Mouse (Mus musculus): ENCODE data around the gene Abhd4. TPM values are rescaled to one million over a fixed set of nuclear protein-coding genes. Genes with fewer than 3 reads are reported as not detected.

Abhd4 gene
- polyA plus RNA-seq, 1 experiment = 75.8 TPM

DNA sequence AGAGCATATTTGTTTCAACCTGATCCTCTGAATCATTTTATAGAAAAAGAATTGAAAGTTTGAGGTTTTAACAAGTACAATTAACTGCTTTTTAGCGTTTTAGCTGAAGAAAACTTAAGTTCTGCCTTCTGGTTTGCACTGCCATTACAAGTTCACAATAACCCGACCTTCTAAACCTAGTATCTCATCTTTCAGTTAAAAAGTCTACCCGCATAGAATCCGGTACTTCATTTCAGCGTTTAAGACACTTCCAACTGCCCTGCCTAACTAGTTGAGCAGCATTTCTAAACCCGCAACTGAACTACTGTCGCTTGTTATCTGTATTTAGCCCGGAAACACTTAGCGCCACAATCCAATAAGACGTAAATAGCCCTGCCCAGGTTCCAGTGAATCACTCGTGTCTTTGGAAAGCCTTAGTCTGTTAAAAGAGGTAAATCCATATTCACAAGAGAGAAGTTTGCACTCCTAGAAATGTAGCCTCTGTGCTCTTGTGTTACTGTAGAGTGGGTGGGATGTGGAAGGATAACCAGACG is 748 bp downstream of the Abhd4 start:
- peaks cover 13% of the 10 kb centered on the region for H3K4me1 ChIP-seq (ENCODE audit: control insufficient read depth, insufficient read depth, low read length)
- no peak for DNase-seq
- peak overlapping the region; percentile 86; the same call in 1 of the 2 replicates for H3K4me3 ChIP-seq (ENCODE audit: insufficient read depth, low read depth, low read length)
- no peak for TF ChIP-seq CTCF (conservative IDR thresholded peaks at IDR 0.05; ENCODE audit: insufficient read depth, insufficient read length, low read depth, low read length)
- TF ChIP-seq POLR2A (IDR thresholded peaks at IDR 0.05; ENCODE audit: low read depth, low read length) = no peak
- no peaks in the 10 kb centered on the region for H3K27me3 ChIP-seq (replicated peaks; ENCODE audit: control insufficient read depth, insufficient read depth, low read length)
- no peak overlapping the region for H3K27ac ChIP-seq (ENCODE audit: insufficient read depth, low read depth, low read length)
- 59% methylated on average over 12 of the region's 12 CpGs for WGBS
- no peaks in the 10 kb centered on the region for H3K36me3 ChIP-seq (ENCODE audit: control insufficient read depth, insufficient read depth, low read length)

GRCm38 (mm10) chr14:54258131-54258670 is 4.2 kb downstream of the Abhd4 start:
- H3K36me3 ChIP-seq (ENCODE audit: control insufficient read depth, insufficient read depth, low read length) = no peaks in the 10 kb centered on the region
- 71% methylated on average over 7 of the region's 7 CpGs for WGBS
- H3K27me3 ChIP-seq (replicated peaks; ENCODE audit: control insufficient read depth, insufficient read depth, low read length) = no peaks in the 10 kb centered on the region
- no peak for DNase-seq
- TF ChIP-seq POLR2A (IDR thresholded peaks at IDR 0.05; ENCODE audit: low read depth, low read length) (no peak), CTCF (conservative IDR thresholded peaks at IDR 0.05; ENCODE audit: insufficient read depth, insufficient read length, low read depth, low read length) (no peak)
- H3K4me1 ChIP-seq (ENCODE audit: control insufficient read depth, insufficient read depth, low read length) = peaks cover 13% of the 10 kb centered on the region
- H3K27ac ChIP-seq (ENCODE audit: insufficient read depth, low read depth, low read length) = no peak overlapping the region
- no peak overlapping the region for H3K4me3 ChIP-seq (ENCODE audit: insufficient read depth, low read depth, low read length)

DNA sequence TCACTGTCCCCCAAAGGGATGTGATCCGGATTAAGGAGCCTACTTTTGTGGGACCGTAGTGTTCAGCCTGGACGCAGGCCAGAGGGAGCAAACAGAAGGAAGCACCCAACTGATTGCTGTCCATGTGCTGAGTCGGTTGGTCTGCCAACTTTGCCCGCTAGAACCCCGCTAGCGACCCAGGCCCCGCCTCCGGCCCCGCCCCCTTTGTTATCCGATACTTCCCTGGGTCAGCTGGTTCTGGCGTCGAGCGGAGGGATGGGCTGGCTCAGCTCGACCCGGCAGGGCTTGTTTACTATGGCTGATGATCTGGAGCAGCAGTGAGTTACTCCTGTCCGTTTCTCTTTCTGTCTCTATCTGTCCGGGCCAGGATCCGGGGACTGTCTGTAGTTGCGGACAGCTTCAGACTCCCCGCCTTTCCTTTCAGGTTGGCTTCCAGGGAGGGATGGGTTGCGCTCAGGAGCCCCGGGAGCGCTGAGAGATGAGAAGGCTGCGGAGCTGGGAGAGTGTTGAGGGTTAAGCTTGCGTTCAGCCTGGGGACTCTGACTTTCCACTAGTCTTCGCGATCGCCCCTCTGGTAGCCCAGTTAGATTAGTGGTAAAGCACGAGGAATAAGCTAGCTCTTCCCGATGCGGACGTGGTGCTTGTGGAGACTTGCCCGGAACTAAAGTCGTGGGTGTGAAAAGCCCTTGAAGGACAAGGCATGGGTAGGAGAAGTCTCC is 5.2 kb downstream of the Abhd4 start:
- 1% methylated on average over 35 of the region's 35 CpGs for WGBS
- no peaks in the 10 kb centered on the region for H3K27me3 ChIP-seq (replicated peaks; ENCODE audit: control insufficient read depth, insufficient read depth, low read length)
- H3K27ac ChIP-seq (ENCODE audit: insufficient read depth, low read depth, low read length) = peak overlapping the region; percentile 53; the same call in 1 of the 2 replicates
- no peaks in the 10 kb centered on the region for H3K36me3 ChIP-seq (ENCODE audit: control insufficient read depth, insufficient read depth, low read length)
- TF ChIP-seq CTCF (conservative IDR thresholded peaks at IDR 0.05; ENCODE audit: insufficient read depth, insufficient read length, low read depth, low read length) (no peak), POLR2A (IDR thresholded peaks at IDR 0.05; ENCODE audit: low read depth, low read length) (no peak)
- H3K4me1 ChIP-seq (ENCODE audit: control insufficient read depth, insufficient read depth, low read length) = peaks cover 13% of the 10 kb centered on the region
- H3K4me3 ChIP-seq (ENCODE audit: insufficient read depth, low read depth, low read length) = peak overlapping the region; percentile 75
- DNase-seq = peak; percentile 98

- Histone ChIP-seq H3K36me3 (ENCODE audit: control insufficient read depth, insufficient read depth, low read length) (no peaks in the 10 kb centered on the region; the same call in 1 of the 2 replicates), H3K4me1 (ENCODE audit: control insufficient read depth, insufficient read depth, low read length) (peaks cover 13% of the 10 kb centered on the region), H3K4me3 (ENCODE audit: insufficient read depth, low read depth, low read length) (peak overlapping the region; percentile 75), H3K27me3 (replicated peaks; ENCODE audit: control insufficient read depth, insufficient read depth, low read length) (no peaks in the 10 kb centered on the region), H3K27ac (ENCODE audit: insufficient read depth, low read depth, low read length) (no peak overlapping the region; the same call in 1 of the 2 replicates)
- no peak for DNase-seq
- TF ChIP-seq CTCF (conservative IDR thresholded peaks at IDR 0.05; ENCODE audit: insufficient read depth, insufficient read length, low read depth, low read length) (no peak), POLR2A (IDR thresholded peaks at IDR 0.05; ENCODE audit: low read depth, low read length) (no peak)
- WGBS = 13% methylated on average over 8 of the region's 8 CpGs
Measured at GRCm38 (mm10) chr14:54259722-54260085, 5.7 kb downstream of the Abhd4 start.

DNA sequence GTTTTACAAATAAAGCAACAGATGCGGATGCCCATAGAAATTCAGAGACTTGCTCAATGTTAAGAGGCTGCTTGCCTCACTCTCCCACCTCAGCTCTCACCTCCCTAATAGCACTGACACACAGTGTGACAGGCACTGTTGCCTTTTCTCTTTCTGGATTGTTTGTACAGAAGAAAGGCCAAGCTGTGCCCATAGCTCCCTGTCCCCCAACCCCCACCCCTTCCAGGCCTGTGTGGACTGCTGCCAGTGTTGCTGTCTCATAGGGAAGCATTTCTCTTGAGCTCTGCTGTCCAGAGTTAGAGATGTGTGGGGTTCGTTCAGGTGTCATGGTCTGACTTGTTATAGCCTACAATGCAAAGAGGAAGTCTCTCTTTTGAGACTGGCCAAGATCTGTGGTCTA is 6.2 kb downstream of the Abhd4 start:
- DNase-seq = no peak
- H3K4me3 ChIP-seq (ENCODE audit: insufficient read depth, low read depth, low read length) = no peak overlapping the region
- H3K4me1 ChIP-seq (ENCODE audit: control insufficient read depth, insufficient read depth, low read length) = peaks cover 11% of the 10 kb centered on the region
- no peak overlapping the region for H3K27ac ChIP-seq (ENCODE audit: insufficient read depth, low read depth, low read length)
- 65% methylated on average over 2 of the region's 2 CpGs for WGBS
- H3K27me3 ChIP-seq (replicated peaks; ENCODE audit: control insufficient read depth, insufficient read depth, low read length) = no peaks in the 10 kb centered on the region
- H3K36me3 ChIP-seq (ENCODE audit: control insufficient read depth, insufficient read depth, low read length) = no peaks in the 10 kb centered on the region; the same call in 1 of the 2 replicates
- TF ChIP-seq POLR2A (IDR thresholded peaks at IDR 0.05; ENCODE audit: low read depth, low read length) (no peak), CTCF (conservative IDR thresholded peaks at IDR 0.05; ENCODE audit: insufficient read depth, insufficient read length, low read depth, low read length) (no peak)

DNA sequence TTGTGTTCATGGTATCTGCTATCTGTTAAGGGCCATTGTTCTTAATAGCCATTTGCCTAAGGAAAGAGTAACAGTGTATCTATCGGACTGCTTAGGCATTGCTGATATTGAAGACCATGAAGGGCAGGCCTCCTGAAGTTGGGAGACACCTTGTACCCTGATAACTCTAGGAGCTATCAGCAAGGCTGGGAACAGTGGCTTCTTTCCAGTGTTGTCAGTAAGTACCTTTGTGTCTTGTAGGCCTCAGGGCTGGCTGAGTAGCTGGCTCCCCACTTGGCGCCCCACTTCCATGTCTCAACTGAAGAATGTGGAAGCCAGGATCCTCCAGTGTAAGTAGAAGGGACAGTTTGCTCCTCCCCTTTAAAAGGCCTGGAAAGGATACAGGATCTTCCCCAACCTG is 7.4 kb downstream of the Abhd4 start:
- DNase-seq = no peak
- peaks cover 1% of the 10 kb centered on the region; the same call in 1 of the 2 replicates for H3K36me3 ChIP-seq (ENCODE audit: control insufficient read depth, insufficient read depth, low read length)
- peaks cover 11% of the 10 kb centered on the region for H3K4me1 ChIP-seq (ENCODE audit: control insufficient read depth, insufficient read depth, low read length)
- H3K4me3 ChIP-seq (ENCODE audit: insufficient read depth, low read depth, low read length) = no peak overlapping the region
- 98% methylated on average over 2 of the region's 2 CpGs for whole genome bisulfite sequencing
- TF ChIP-seq POLR2A (IDR thresholded peaks at IDR 0.05; ENCODE audit: low read depth, low read length) = no peak
- no peak for TF ChIP-seq CTCF (conservative IDR thresholded peaks at IDR 0.05; ENCODE audit: insufficient read depth, insufficient read length, low read depth, low read length)
- H3K27ac ChIP-seq (ENCODE audit: insufficient read depth, low read depth, low read length) = no peak overlapping the region
- H3K27me3 ChIP-seq (replicated peaks; ENCODE audit: control insufficient read depth, insufficient read depth, low read length) = no peaks in the 10 kb centered on the region

GRCm38 (mm10) chr14:54262622-54263021 is 8.6 kb downstream of the Abhd4 start:
- no peak overlapping the region for H3K4me3 ChIP-seq (ENCODE audit: insufficient read depth, low read depth, low read length)
- TF ChIP-seq POLR2A (IDR thresholded peaks at IDR 0.05; ENCODE audit: low read depth, low read length) = no peak
- TF ChIP-seq CTCF (conservative IDR thresholded peaks at IDR 0.05; ENCODE audit: insufficient read depth, insufficient read length, low read depth, low read length) = no peak
- DNase-seq = no peak
- H3K36me3 ChIP-seq (ENCODE audit: control insufficient read depth, insufficient read depth, low read length) = peaks cover 1% of the 10 kb centered on the region; the same call in 1 of the 2 replicates
- no peaks in the 10 kb centered on the region for H3K27me3 ChIP-seq (replicated peaks; ENCODE audit: control insufficient read depth, insufficient read depth, low read length)
- no peak overlapping the region for H3K27ac ChIP-seq (ENCODE audit: insufficient read depth, low read depth, low read length)
- WGBS = 95% methylated on average over 8 of the region's 8 CpGs
- peaks cover 11% of the 10 kb centered on the region for H3K4me1 ChIP-seq (ENCODE audit: control insufficient read depth, insufficient read depth, low read length)
